Mouse (Mus musculus): ENCODE measurements around the gene Mlec. TPM values are rescaled to one million over a fixed set of nuclear protein-coding genes. Genes with fewer than 3 reads are reported as not detected.
"Not testable (repeated sequence)": the region's sequence is repeated elsewhere in the genome, so short reads cannot be mapped to it uniquely, and the experiment has no call there.

Gene Mlec
- polyA plus RNA-seq, 1 experiment = 120 TPM

DNA sequence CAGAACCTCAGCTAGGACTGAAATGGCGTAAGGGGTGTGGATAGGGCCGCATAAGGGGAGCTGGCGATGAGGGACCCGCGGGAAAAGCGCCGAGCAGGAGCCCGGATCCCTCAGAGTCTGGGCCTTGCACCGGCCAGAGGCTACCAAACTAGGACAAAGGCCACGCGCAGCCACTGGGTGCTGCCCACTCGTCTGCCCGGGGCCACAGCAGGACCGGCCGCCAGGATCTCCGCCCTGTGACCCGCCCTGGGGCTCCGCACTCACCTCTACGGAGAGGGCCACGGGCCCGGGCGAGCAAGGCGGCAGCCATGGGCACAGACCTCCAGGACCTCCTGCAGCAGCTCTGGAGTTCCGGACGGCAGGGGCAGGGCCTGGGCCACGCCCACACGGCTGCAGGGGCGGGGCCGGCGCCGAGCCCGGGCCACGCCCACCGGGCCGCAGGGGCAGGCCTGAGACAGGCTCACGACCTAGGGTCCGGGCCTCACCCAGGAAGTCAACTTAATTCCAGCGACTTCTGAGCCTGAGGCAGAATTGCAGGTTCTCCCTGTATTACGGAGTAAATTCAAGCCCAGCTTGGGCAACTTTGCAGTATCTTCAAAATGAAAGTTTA is 38.9 kb downstream of the Mlec start, which contains the start of gene Acads:
Acads (minus strand) TSS at position 386 of the 610 bp plus-strand sequence.
- Histone ChIP-seq H3ac (ENCODE audit: control insufficient read depth, insufficient read length, low read depth) (peak within 1 kb of the TSS; percentile 89), H3K36me3 (ENCODE audit: control insufficient read depth, insufficient read depth) (peaks cover 19% of the 10 kb centered on the region)
- no peak for TF ChIP-seq MYOD1 (IDR thresholded peaks at IDR 0.05; ENCODE audit: control insufficient read depth, insufficient read length, low read depth)
- no peak for TF ChIP-seq USF1 (IDR thresholded peaks at IDR 0.05; ENCODE audit: low read depth)
- no peak for TF ChIP-seq FOSL1 (IDR thresholded peaks at IDR 0.05; ENCODE audit: insufficient read depth, low read length, poor library complexity, severe bottlenecking)
- no peak for TF ChIP-seq CEBPB (IDR thresholded peaks at IDR 0.05; ENCODE audit: low read depth)
- TF ChIP-seq MYOG (IDR thresholded peaks at IDR 0.05; ENCODE audit: control insufficient read depth, extremely low read depth, insufficient read length) = no peak
- no peak for TF ChIP-seq CTCF (IDR thresholded peaks at IDR 0.05; ENCODE audit: control insufficient read depth, insufficient read depth, insufficient read length)
- no peak for TF ChIP-seq MAX (IDR thresholded peaks at IDR 0.05)

DNA sequence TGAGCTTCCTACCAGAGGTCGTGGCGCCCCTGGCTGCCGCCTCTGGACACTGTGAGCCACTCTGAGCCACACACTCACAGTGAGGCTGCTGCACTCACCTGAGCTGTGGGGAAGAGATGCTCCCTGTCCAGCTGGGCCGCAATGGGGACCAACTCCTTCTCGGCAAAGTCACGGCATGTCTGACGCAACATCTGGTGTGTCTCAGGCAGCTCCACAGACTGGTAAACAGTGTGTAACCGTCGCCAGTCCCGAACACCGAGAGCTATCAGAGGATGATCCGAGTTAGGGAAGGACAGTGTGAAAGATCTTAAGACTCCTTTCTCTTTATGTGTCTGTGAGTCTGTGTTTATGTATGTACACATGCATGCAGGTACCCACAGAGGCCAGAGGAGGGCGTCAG is 40.5 kb downstream of the Mlec start:
- H3K79me2 ChIP-seq (ENCODE audit: control insufficient read depth, insufficient read depth) = peaks cover 32% of the 10 kb centered on the region
- H3ac ChIP-seq (ENCODE audit: control insufficient read depth, insufficient read length, low read depth) = no peak overlapping the region
- H3K36me3 ChIP-seq (ENCODE audit: control insufficient read depth, insufficient read depth) = peaks cover 17% of the 10 kb centered on the region
- H3K4me3 ChIP-seq (ENCODE audit: insufficient read depth, poor library complexity, severe bottlenecking) = no peak overlapping the region
- peaks cover 19% of the 10 kb centered on the region for H3K79me3 ChIP-seq (ENCODE audit: low read depth)
- TF ChIP-seq CTCF (IDR thresholded peaks at IDR 0.05; ENCODE audit: control insufficient read depth, insufficient read depth, insufficient read length) (no peak), USF1 (IDR thresholded peaks at IDR 0.05; ENCODE audit: low read depth) (no peak), FOSL1 (IDR thresholded peaks at IDR 0.05; ENCODE audit: insufficient read depth, low read length, poor library complexity, severe bottlenecking) (no peak), MYOG (IDR thresholded peaks at IDR 0.05; ENCODE audit: control insufficient read depth, extremely low read depth, insufficient read length) (no peak), MAX (IDR thresholded peaks at IDR 0.05) (no peak), CEBPB (IDR thresholded peaks at IDR 0.05; ENCODE audit: low read depth) (no peak), MYOD1 (IDR thresholded peaks at IDR 0.05; ENCODE audit: control insufficient read depth, insufficient read length, low read depth) (no peak)
- H3K27me3 ChIP-seq (ENCODE audit: control insufficient read depth, insufficient read depth, insufficient read length) = no peaks in the 10 kb centered on the region

More for the DNA sequence above, 38.9 kb downstream of the Mlec start, which contains the start of gene Acads:
- H3K79me2 ChIP-seq (ENCODE audit: control insufficient read depth, insufficient read depth) = peaks cover 32% of the 10 kb centered on the region
- H3K79me3 ChIP-seq (ENCODE audit: low read depth) = peaks cover 19% of the 10 kb centered on the region
- no peaks in the 10 kb centered on the region for H3K27me3 ChIP-seq (ENCODE audit: control insufficient read depth, insufficient read depth, insufficient read length)
- H3K4me3 ChIP-seq (ENCODE audit: insufficient read depth, poor library complexity, severe bottlenecking) = peak within 1 kb of the TSS; percentile 53

DNA sequence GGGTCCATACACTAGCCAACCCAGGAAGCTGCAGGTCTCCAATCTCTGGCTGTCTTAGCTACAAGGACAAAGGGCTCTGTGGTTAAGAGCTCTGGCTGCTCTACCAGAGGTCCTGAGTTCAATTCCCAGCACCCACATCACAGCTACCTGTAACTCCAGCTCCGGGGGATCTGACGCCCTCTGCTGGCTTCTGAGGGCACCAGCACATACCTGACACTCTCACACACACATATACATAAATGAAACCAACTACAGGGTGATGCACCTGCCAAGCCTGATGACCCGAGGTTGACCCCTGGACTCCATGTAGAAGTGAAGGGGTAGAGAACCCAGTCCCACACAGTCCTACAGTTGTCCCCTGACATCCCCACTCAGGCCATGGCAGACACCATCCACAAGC is 41.6 kb downstream of the Mlec start:
- Histone ChIP-seq H3K79me3 (ENCODE audit: low read depth) (peaks cover 19% of the 10 kb centered on the region), H3K36me3 (ENCODE audit: control insufficient read depth, insufficient read depth) (peaks cover 22% of the 10 kb centered on the region), H3K27me3 (ENCODE audit: control insufficient read depth, insufficient read depth, insufficient read length) (no peaks in the 10 kb centered on the region), H3K4me3 (ENCODE audit: insufficient read depth, poor library complexity, severe bottlenecking) (no peak overlapping the region), H3K79me2 (ENCODE audit: control insufficient read depth, insufficient read depth) (peaks cover 32% of the 10 kb centered on the region), H3ac (ENCODE audit: control insufficient read depth, insufficient read length, low read depth) (no peak overlapping the region)
- TF ChIP-seq CEBPB (IDR thresholded peaks at IDR 0.05; ENCODE audit: low read depth) = no peak
- TF ChIP-seq MYOG (IDR thresholded peaks at IDR 0.05; ENCODE audit: control insufficient read depth, extremely low read depth, insufficient read length) = no peak
- TF ChIP-seq MAX (IDR thresholded peaks at IDR 0.05) = no peak
- TF ChIP-seq USF1 (IDR thresholded peaks at IDR 0.05; ENCODE audit: low read depth) = no peak
- no peak for TF ChIP-seq FOSL1 (IDR thresholded peaks at IDR 0.05; ENCODE audit: insufficient read depth, low read length, poor library complexity, severe bottlenecking)
- TF ChIP-seq MYOD1 (IDR thresholded peaks at IDR 0.05; ENCODE audit: control insufficient read depth, insufficient read length, low read depth) = no peak
- TF ChIP-seq CTCF (IDR thresholded peaks at IDR 0.05; ENCODE audit: control insufficient read depth, insufficient read depth, insufficient read length) = no peak

DNA sequence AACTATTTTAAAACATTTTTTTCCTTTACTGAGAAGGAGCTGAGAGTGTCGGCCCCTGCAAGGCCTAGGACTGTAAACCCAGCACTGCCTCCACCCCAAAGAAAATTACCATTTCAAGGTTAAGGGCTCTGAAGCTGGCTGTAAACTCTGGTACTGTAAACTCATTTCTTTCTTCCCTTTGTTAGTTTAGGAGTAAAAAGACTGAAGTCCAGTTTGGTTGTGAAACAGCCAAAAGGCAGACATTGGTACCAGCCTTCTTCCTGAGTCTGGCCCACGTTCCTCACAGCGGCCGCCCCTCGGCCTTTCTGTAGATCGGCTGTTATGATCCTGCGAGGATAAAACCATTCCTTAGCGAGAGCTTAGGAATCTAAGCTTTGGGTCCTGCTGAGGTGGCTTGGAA is 43.5 kb downstream of the Mlec start:
- Histone ChIP-seq H3K79me3 (ENCODE audit: low read depth) (peaks cover 19% of the 10 kb centered on the region), H3K36me3 (ENCODE audit: control insufficient read depth, insufficient read depth) (peaks cover 22% of the 10 kb centered on the region), H3ac (ENCODE audit: control insufficient read depth, insufficient read length, low read depth) (no peak overlapping the region), H3K27me3 (ENCODE audit: control insufficient read depth, insufficient read depth, insufficient read length) (no peaks in the 10 kb centered on the region), H3K79me2 (ENCODE audit: control insufficient read depth, insufficient read depth) (peaks cover 32% of the 10 kb centered on the region), H3K4me3 (ENCODE audit: insufficient read depth, poor library complexity, severe bottlenecking) (no peak overlapping the region)
- TF ChIP-seq CEBPB (IDR thresholded peaks at IDR 0.05; ENCODE audit: low read depth) = no peak
- no peak for TF ChIP-seq MYOD1 (IDR thresholded peaks at IDR 0.05; ENCODE audit: control insufficient read depth, insufficient read length, low read depth)
- no peak for TF ChIP-seq MAX (IDR thresholded peaks at IDR 0.05)
- TF ChIP-seq FOSL1 (IDR thresholded peaks at IDR 0.05; ENCODE audit: insufficient read depth, low read length, poor library complexity, severe bottlenecking) = no peak
- TF ChIP-seq CTCF (IDR thresholded peaks at IDR 0.05; ENCODE audit: control insufficient read depth, insufficient read depth, insufficient read length) = no peak
- no peak for TF ChIP-seq MYOG (IDR thresholded peaks at IDR 0.05; ENCODE audit: control insufficient read depth, extremely low read depth, insufficient read length)
- TF ChIP-seq USF1 (IDR thresholded peaks at IDR 0.05; ENCODE audit: low read depth) = no peak

DNA sequence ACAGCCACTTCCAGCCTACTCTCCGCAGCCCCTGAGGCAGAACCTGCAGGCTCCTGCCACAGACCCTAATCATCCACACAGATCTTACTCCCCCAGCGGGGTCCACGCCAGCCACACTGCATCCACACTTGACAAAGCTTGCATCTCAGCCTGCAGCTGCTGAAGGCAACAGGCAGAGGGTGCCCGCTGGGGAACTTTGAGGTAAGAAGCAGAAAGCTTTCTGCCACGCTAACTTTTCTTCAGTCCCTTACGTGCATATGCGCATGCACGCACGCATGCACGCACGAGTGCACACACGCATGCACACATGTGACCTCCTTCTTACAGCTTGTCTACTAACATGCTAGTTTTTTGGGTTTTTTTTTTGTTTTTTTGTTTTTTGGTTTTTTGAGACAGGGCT is 44.7 kb downstream of the Mlec start:
- H3ac ChIP-seq (ENCODE audit: control insufficient read depth, insufficient read length, low read depth) = no peak overlapping the region
- peaks cover 24% of the 10 kb centered on the region for H3K79me2 ChIP-seq (ENCODE audit: control insufficient read depth, insufficient read depth)
- TF ChIP-seq FOSL1 (IDR thresholded peaks at IDR 0.05; ENCODE audit: insufficient read depth, low read length, poor library complexity, severe bottlenecking) (no peak), CEBPB (IDR thresholded peaks at IDR 0.05; ENCODE audit: low read depth) (no peak)
- peaks cover 14% of the 10 kb centered on the region for H3K79me3 ChIP-seq (ENCODE audit: low read depth)
- no peak overlapping the region for H3K4me3 ChIP-seq (ENCODE audit: insufficient read depth, poor library complexity, severe bottlenecking)
- H3K27me3 ChIP-seq (ENCODE audit: control insufficient read depth, insufficient read depth, insufficient read length) = no peaks in the 10 kb centered on the region
- peaks cover 22% of the 10 kb centered on the region for H3K36me3 ChIP-seq (ENCODE audit: control insufficient read depth, insufficient read depth)

DNA sequence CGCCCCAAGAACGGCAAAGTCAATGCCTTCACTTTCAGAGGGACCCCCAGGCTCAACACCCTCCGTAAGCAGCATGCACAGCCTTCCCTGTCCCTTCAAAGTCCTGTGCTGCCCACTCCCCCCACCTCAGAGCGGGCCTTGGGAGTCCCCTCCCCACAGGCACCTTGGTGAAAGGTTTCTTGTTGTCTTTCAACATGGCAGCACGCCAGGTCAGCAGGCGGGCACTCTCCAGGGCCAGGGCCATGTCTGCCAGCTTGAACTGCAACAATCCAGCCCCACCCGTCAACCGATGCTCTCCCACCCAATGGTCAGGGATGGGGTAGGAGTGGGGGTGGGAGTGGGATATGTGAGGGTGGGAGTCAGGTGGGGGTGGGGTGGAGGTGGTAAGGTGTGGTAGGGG is 46.8 kb downstream of the Mlec start:
- Histone ChIP-seq H3K79me3 (ENCODE audit: low read depth) (no peaks in the 10 kb centered on the region), H3K27me3 (ENCODE audit: control insufficient read depth, insufficient read depth, insufficient read length) (no peaks in the 10 kb centered on the region), H3K4me3 (ENCODE audit: insufficient read depth, poor library complexity, severe bottlenecking) (no peak overlapping the region), H3ac (ENCODE audit: control insufficient read depth, insufficient read length, low read depth) (no peak overlapping the region), H3K79me2 (ENCODE audit: control insufficient read depth, insufficient read depth) (peaks cover 3% of the 10 kb centered on the region), H3K36me3 (ENCODE audit: control insufficient read depth, insufficient read depth) (peaks cover 7% of the 10 kb centered on the region)
- TF ChIP-seq MAX (IDR thresholded peaks at IDR 0.05) (no peak), MYOD1 (IDR thresholded peaks at IDR 0.05; ENCODE audit: control insufficient read depth, insufficient read length, low read depth) (no peak), CTCF (IDR thresholded peaks at IDR 0.05; ENCODE audit: control insufficient read depth, insufficient read depth, insufficient read length) (no peak), MYOG (IDR thresholded peaks at IDR 0.05; ENCODE audit: control insufficient read depth, extremely low read depth, insufficient read length) (no peak), FOSL1 (IDR thresholded peaks at IDR 0.05; ENCODE audit: insufficient read depth, low read length, poor library complexity, severe bottlenecking) (no peak), CEBPB (IDR thresholded peaks at IDR 0.05; ENCODE audit: low read depth) (no peak), USF1 (IDR thresholded peaks at IDR 0.05; ENCODE audit: low read depth) (no peak)

DNA sequence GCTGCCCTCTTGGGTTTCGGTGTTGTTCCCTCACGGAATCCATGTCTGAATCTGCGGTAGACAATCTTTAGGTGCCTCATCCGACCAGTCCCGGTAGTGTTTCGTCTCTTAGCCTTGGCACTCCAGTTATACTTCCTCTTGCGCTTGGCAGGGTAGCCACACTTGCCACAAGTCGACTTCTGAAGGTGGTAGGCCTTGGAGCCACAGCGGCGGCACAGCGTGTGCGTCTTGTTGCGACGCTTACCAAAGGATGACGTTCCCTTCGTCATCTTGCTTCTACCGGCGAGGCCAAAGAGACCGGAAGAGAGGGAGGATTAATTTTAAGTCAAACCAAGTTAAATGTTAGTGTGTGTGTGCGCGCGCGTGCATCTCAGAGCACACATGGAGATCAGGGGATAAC is 54.7 kb downstream of the Mlec start:
- not testable (repeated sequence) for H3ac ChIP-seq (ENCODE audit: control insufficient read depth, insufficient read length, low read depth); H3K36me3 ChIP-seq (ENCODE audit: control insufficient read depth, insufficient read depth); H3K79me3 ChIP-seq (ENCODE audit: low read depth); H3K79me2 ChIP-seq (ENCODE audit: control insufficient read depth, insufficient read depth); H3K27me3 ChIP-seq (ENCODE audit: control insufficient read depth, insufficient read depth, insufficient read length); H3K4me3 ChIP-seq (ENCODE audit: insufficient read depth, poor library complexity, severe bottlenecking)

Data from C2C12 (cell line).